Mouse (Mus musculus) liver, embryonic 14.5 days (tissue): Measurements from ENCODE around the gene Cd5.

ENCODE experiments used
- CTCF ChIP-seq: IDR thresholded peaks from 2 replicates; pipeline ENCODE4 v1.5.1; 2016; ENCODE audit warnings: antibody characterized with exemption, low read depth, control low read depth
- EP300 ChIP-seq: IDR thresholded peaks from 2 replicates; pipeline ENCODE4 v1.6.1; 2016; ENCODE audit warnings: antibody characterized with exemption, low read depth

DNA sequence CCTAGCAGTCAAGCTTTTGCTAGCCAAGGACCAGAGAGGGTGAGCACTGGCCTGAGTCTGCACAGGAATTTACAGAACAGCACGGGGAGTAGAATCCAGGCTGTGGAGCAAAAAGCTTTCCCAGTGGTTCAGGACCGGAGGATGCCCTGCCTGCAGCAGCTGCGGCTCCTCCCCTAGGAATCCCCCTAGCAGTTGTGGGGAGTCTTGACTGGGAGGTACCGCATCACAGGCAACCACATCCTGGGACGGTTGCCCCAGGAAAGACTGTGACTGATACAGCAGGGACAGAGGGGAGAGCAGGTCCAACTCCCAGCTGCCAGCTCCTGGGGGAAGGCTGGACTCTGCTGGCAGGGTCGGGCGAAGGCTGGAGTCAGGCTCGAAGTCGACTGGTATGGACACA lies 49.4 kb upstream of the Cd5 start:
- TF ChIP-seq CTCF (no peak), EP300 (no peak)
